Mouse (Mus musculus) liver, embryonic 14.5 days (tissue): Measurements from ENCODE around the gene Gbp4. TPM values are rescaled to one million over a fixed set of nuclear protein-coding genes. Genes with fewer than 3 reads are reported as not detected.
A peak's percentile ranks its signal among the peaks of the same experiment; 100 is the strongest.
"Not testable (repeated sequence)": the region's sequence is repeated elsewhere in the genome, so short reads cannot be mapped to it uniquely, and the experiment has no call there.

ENCODE experiments used
- ATAC-seq: fragments of 200-750 bp; cut with Nextera tagmentation; 2 replicates; pipeline ENCODE4 v1.8.0; 2017; ENCODE audit warnings: moderate number of reproducible peaks, mild to moderate bottlenecking, moderate library complexity; ENCODE audit not compliant: insufficient read depth
- DNase-seq, 3 experiments: peaks; one replicate each; pipeline ENCODE4 v3.0.0-alpha.2; 2012 to 2013; ENCODE audit warnings: low read depth in 3 of 3, low spot score in 3 of 3
- H3K27ac ChIP-seq: fragments of 300-500 bp; sonication (generic); 2 replicates; pipeline ENCODE4 v1.5.1; 2014; ENCODE audit warnings: moderate library complexity, mild to moderate bottlenecking, control low read depth, inconsistent platforms
- H3K27me3 ChIP-seq: fragments of 300-500 bp; sonication (generic); 2 replicates; pipeline ENCODE4 v1.6.1; 2014; ENCODE audit warnings: mild to moderate bottlenecking, low read length, moderate library complexity; ENCODE audit not compliant: control insufficient read depth, insufficient read depth
- H3K36me3 ChIP-seq: fragments of 300-500 bp; sonication (generic); replicated peaks from 2 replicates; pipeline ENCODE4 v1.6.1; 2014; ENCODE audit warnings: low read depth; ENCODE audit not compliant: control insufficient read depth, insufficient read depth
- H3K4me1 ChIP-seq, 2 experiments: fragments of 200-500 bp in 1 of 2; fragments of 300-500 bp in 1 of 2; sonication (generic) in 1 of 2; replicated peaks; 2 replicates each; pipeline ENCODE4 v1.6.1; 2012 to 2014; ENCODE audit warnings: antibody characterized with exemption in 1 of 2, inconsistent platforms in 1 of 2, low read length in 1 of 2; ENCODE audit not compliant: control insufficient read depth in 2 of 2, insufficient read depth in 2 of 2
- H3K4me2 ChIP-seq: fragments of 300-500 bp; sonication (generic); 2 replicates; pipeline ENCODE4 v1.6.1; 2014; ENCODE audit warnings: low read depth, mild to moderate bottlenecking, control low read depth, moderate library complexity
- H3K4me3 ChIP-seq, 2 experiments: fragments of 200-500 bp in 1 of 2; fragments of 300-500 bp in 1 of 2; sonication (generic) in 1 of 2; 2 replicates each; pipeline ENCODE4 v1.5.1; 2012 to 2014; ENCODE audit warnings: low read depth in 2 of 2, low read length in 2 of 2, mild to moderate bottlenecking in 2 of 2, control low read depth in 1 of 2, inconsistent platforms in 1 of 2, moderate library complexity in 1 of 2; ENCODE audit not compliant: insufficient read depth in 1 of 2
- H3K9ac ChIP-seq: fragments of 300-500 bp; sonication (generic); replicated peaks from 2 replicates; pipeline ENCODE4 v1.6.1; 2014; ENCODE audit warnings: mild to moderate bottlenecking, control low read depth, moderate library complexity
- H3K9me3 ChIP-seq: fragments of 300-500 bp; sonication (generic); 2 replicates; pipeline ENCODE4 v1.6.1; 2016; ENCODE audit warnings: low read length, mixed read lengths; ENCODE audit not compliant: control insufficient read depth
- CTCF ChIP-seq: IDR thresholded peaks from 2 replicates; pipeline ENCODE4 v1.5.1; 2016; ENCODE audit warnings: antibody characterized with exemption, low read depth, control low read depth
- EP300 ChIP-seq: IDR thresholded peaks from 2 replicates; pipeline ENCODE4 v1.6.1; 2016; ENCODE audit warnings: antibody characterized with exemption, low read depth
- WGBS: fragments of 180-500 bp; shearing (Covaris S2); extraction: QIAGEN DNeasy Blood & Tissue Kit; methylation state at CpG from one replicate; pipeline ENCODE4 v1.1.7; 2014; ENCODE audit not compliant: insufficient replicate concordance; 5-methylcytosine and 5-hydroxymethylcytosine counted together
- polyA plus RNA-seq, 2 experiments: library from polyadenylated mRNA; depleted of rRNA in 1 of 2; stranded (reverse) in 1 of 2; unstranded in 1 of 2; fragments of >200 nt; fragmentation: Nextera tagmentation in 1 of 2; extraction: Ambion mirVana in 1 of 2; gene quantifications; 2 replicates each; pipeline versions ENCODE4 v1.2.1 to v1.2.3; 2012 to 2014

The Gbp4 gene
- polyA plus RNA-seq, 2 experiments = 0.58 to 0.88 TPM

- 14% methylated on average over 2 of the region's 2 CpGs for WGBS
- Histone ChIP-seq H3K4me2 (no peak overlapping the region), H3K27me3 (no peaks in the 10 kb centered on the region), H3K9me3 (no peaks in the 10 kb centered on the region), H3K27ac (no peak overlapping the region), H3K4me3 (no peak overlapping the region), H3K9ac (no peak overlapping the region), H3K36me3 (no peaks in the 10 kb centered on the region), H3K4me1 (peaks cover 0 to under 1% of the 10 kb centered on the region in 2 experiments; a peak in 1 of 4 replicates)
- TF ChIP-seq CTCF = no peak
- TF ChIP-seq EP300 = no peak
- DNase-seq = no peak
- no peak for ATAC-seq
These were observed 23.6 kb downstream of the Gbp4 start for GRCm38 (mm10) chr5:105115740-105116139.

GRCm38 (mm10) chr5:105114696-105115095, 24.7 kb downstream of the Gbp4 start:
- Histone ChIP-seq H3K9ac (no peak overlapping the region), H3K36me3 (no peaks in the 10 kb centered on the region), H3K4me3 (no peak overlapping the region), H3K4me1 (peaks cover 0 to 2% of the 10 kb centered on the region in 2 experiments; a peak in 1 of 4 replicates), H3K4me2 (no peak overlapping the region), H3K27me3 (no peaks in the 10 kb centered on the region), H3K27ac (no peak overlapping the region), H3K9me3 (no peaks in the 10 kb centered on the region)
- no peak for TF ChIP-seq EP300
- no peak for TF ChIP-seq CTCF
- ATAC-seq = no peak
- no peak for DNase-seq
- 58% methylated on average over 2 of the region's 2 CpGs for WGBS

GRCm38 (mm10) chr5:105113656-105114055, 25.7 kb downstream of the Gbp4 start:
- H3K4me2 ChIP-seq = no peak overlapping the region
- H3K4me1 ChIP-seq = peaks cover 0 to 3% of the 10 kb centered on the region in 2 experiments; a peak in 1 of 4 replicates
- H3K4me3 ChIP-seq = no peak overlapping the region
- no peaks in the 10 kb centered on the region for H3K9me3 ChIP-seq
- TF ChIP-seq CTCF (no peak), EP300 (no peak)
- no peaks in the 10 kb centered on the region for H3K36me3 ChIP-seq
- DNase-seq (no peak), ATAC-seq (no peak)
- H3K9ac ChIP-seq = no peak overlapping the region
- no peak overlapping the region for H3K27ac ChIP-seq
- 74% methylated on average over 5 of the region's 5 CpGs for WGBS
- no peaks in the 10 kb centered on the region for H3K27me3 ChIP-seq

- ATAC-seq = peak; percentile 48; the same call in 1 of the 2 replicates
- H3K9ac ChIP-seq, H3K4me2 ChIP-seq, H3K4me1 ChIP-seq, H3K27ac ChIP-seq, H3K27me3 ChIP-seq, H3K36me3 ChIP-seq, H3K9me3 ChIP-seq, DNase-seq, H3K4me3 ChIP-seq: not testable (repeated sequence)
- WGBS = under 1% methylated on average over 4 of the region's 4 CpGs
These were observed 29.0 kb downstream of the Gbp4 start for GRCm38 (mm10) chr5:105110271-105110852.

GRCm38 (mm10) chr5:105109775-105110174, 29.6 kb downstream of the Gbp4 start:
- 21% methylated on average over 1 of the region's 1 CpGs for WGBS
- ATAC-seq, H3K27ac ChIP-seq, H3K36me3 ChIP-seq, H3K4me3 ChIP-seq, H3K4me1 ChIP-seq, H3K27me3 ChIP-seq, H3K9ac ChIP-seq, H3K9me3 ChIP-seq, DNase-seq: not testable (repeated sequence)
- H3K4me2 ChIP-seq = peak overlapping the region; percentile 15; the same call in 1 of the 2 replicates

GRCm38 (mm10) chr5:105105689-105106088, 33.7 kb downstream of the Gbp4 start:
- H3K4me3 ChIP-seq, H3K4me2 ChIP-seq, DNase-seq, H3K4me1 ChIP-seq, H3K9ac ChIP-seq, H3K9me3 ChIP-seq, H3K27ac ChIP-seq, ATAC-seq, H3K36me3 ChIP-seq, H3K27me3 ChIP-seq: not testable (repeated sequence)
- WGBS = 9% methylated on average over 2 of the region's 2 CpGs
